Mouse (Mus musculus) embryonic facial prominence, embryonic 14.5 days (tissue): Measurements from ENCODE around the gene Apol10b. TPM values are rescaled to one million over a fixed set of nuclear protein-coding genes. Genes with fewer than 3 reads are reported as not detected.

Experiments
- ATAC-seq: fragments of 200-750 bp; cut with Nextera tagmentation; 2 replicates; pipeline ENCODE4 v1.8.0; 2017; ENCODE audit warnings: low read depth, moderate number of reproducible peaks, moderate TSS enrichment
- DNase-seq: peaks from one replicate; pipeline ENCODE4 v3.0.0-alpha.2; 2015; ENCODE audit warnings: low spot score
- H3K27ac ChIP-seq: fragments of 300-500 bp; sonication (generic); replicated peaks from 2 replicates; pipeline ENCODE4 v1.5.1; 2014; ENCODE audit warnings: low read depth, mild to moderate bottlenecking, low read length, moderate library complexity
- H3K27me3 ChIP-seq: fragments of 300-500 bp; sonication (generic); replicated peaks from 2 replicates; pipeline ENCODE4 v1.6.1; 2014; ENCODE audit warnings: low read length; ENCODE audit not compliant: control insufficient read depth, insufficient read depth
- H3K36me3 ChIP-seq: fragments of 300-500 bp; sonication (generic); 2 replicates; pipeline ENCODE4 v1.6.1; 2014; ENCODE audit warnings: low read length, mixed read lengths; ENCODE audit not compliant: control insufficient read depth, insufficient read depth
- H3K4me1 ChIP-seq: fragments of 300-500 bp; sonication (generic); 2 replicates; pipeline ENCODE4 v1.6.1; 2014; ENCODE audit warnings: antibody characterized with exemption, low read length; ENCODE audit not compliant: control insufficient read depth, insufficient read depth
- H3K4me2 ChIP-seq: fragments of 300-500 bp; sonication (generic); 2 replicates; pipeline ENCODE4 v1.6.1; 2014; ENCODE audit warnings: low read depth, mild to moderate bottlenecking, low read length, moderate library complexity, mixed read lengths
- H3K4me3 ChIP-seq: fragments of 300-500 bp; sonication (generic); 2 replicates; pipeline ENCODE4 v1.5.1; 2014; ENCODE audit warnings: low read depth, mild to moderate bottlenecking, low read length
- H3K9ac ChIP-seq: fragments of 300-500 bp; sonication (generic); 2 replicates; pipeline ENCODE4 v1.6.1; 2014; ENCODE audit warnings: low read depth, mild to moderate bottlenecking, low read length, moderate library complexity, mixed read lengths
- H3K9me3 ChIP-seq: fragments of 300-500 bp; sonication (generic); 2 replicates; pipeline ENCODE4 v1.6.1; 2016; ENCODE audit warnings: low read length; ENCODE audit not compliant: control insufficient read depth
- WGBS: fragments of 180-500 bp; shearing (Covaris S2); extraction: QIAGEN DNeasy Blood & Tissue Kit; methylation state at CpG from one replicate; pipeline ENCODE4 v1.1.7; 2014; 5-methylcytosine and 5-hydroxymethylcytosine counted together
- polyA plus RNA-seq: library from polyadenylated mRNA; unstranded; fragments of >200 nt; fragmentation: Nextera tagmentation; extraction: Ambion mirVana; gene quantifications from 2 replicates; pipeline ENCODE4 v1.2.1, GENCODE M21; 2014

The Apol10b gene
- polyA plus RNA-seq, 1 experiment from 2014 or later, result 0.14 TPM

- Histone ChIP-seq H3K4me1 (no peaks in the 10 kb centered on the region), H3K9me3 (no peaks in the 10 kb centered on the region), H3K36me3 (no peaks in the 10 kb centered on the region), H3K4me2 (no peak overlapping the region), H3K27ac (no peak overlapping the region), H3K4me3 (no peak overlapping the region), H3K9ac (no peak overlapping the region), H3K27me3 (no peaks in the 10 kb centered on the region)
- ATAC-seq, result no peak
- DNase-seq, result no peak
- 64% methylated on average over 1 of the region's 1 CpGs for WGBS
These were observed 2.4 kb downstream of the Apol10b start for GRCm38 (mm10) chr15:77593557-77593956.

GRCm38 (mm10) chr15:77590881-77591280 is 5.0 kb downstream of the Apol10b start:
- no peak for DNase-seq
- 52% methylated on average over 2 of the region's 2 CpGs for WGBS

GRCm38 (mm10) chr15:77588981-77589380 is 6.9 kb downstream of the Apol10b start:
- no peak overlapping the region for H3K27ac ChIP-seq
- no peaks in the 10 kb centered on the region for H3K4me1 ChIP-seq
- H3K9ac ChIP-seq, result no peak overlapping the region
- H3K4me3 ChIP-seq, result no peak overlapping the region
- no peak for ATAC-seq
- no peak overlapping the region for H3K4me2 ChIP-seq
- no peak for DNase-seq
- peaks cover 2% of the 10 kb centered on the region for H3K9me3 ChIP-seq
- no peaks in the 10 kb centered on the region for H3K27me3 ChIP-seq
- H3K36me3 ChIP-seq, result no peaks in the 10 kb centered on the region

More at GRCm38 (mm10) chr15:77590881-77591280, 5.0 kb downstream of the Apol10b start:
- H3K4me1 ChIP-seq, result no peaks in the 10 kb centered on the region
- ATAC-seq, result no peak
- no peak overlapping the region for H3K27ac ChIP-seq
- H3K27me3 ChIP-seq, result no peaks in the 10 kb centered on the region
- no peak overlapping the region for H3K4me3 ChIP-seq
- no peak overlapping the region for H3K4me2 ChIP-seq
- H3K9ac ChIP-seq, result no peak overlapping the region
- H3K36me3 ChIP-seq, result no peaks in the 10 kb centered on the region
- no peaks in the 10 kb centered on the region for H3K9me3 ChIP-seq

DNA sequence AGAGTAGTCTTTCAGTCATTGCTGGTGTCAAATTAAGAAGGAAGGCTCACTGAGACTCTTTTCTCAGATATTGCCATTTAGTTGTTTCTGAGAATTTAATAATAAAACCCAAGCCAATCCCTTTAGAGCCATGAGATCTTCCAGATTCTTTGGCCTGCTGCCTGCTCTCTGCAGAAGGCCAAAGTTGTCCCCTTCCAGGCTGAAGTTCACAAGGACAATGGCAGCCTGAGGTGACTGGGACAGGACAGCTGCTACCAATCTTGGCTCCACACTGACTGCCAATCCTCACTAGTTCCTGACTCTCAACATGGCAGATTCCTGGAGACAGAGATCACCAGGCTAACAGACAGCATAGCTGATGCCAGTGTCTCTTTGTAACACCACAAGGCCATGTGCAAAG is 8.9 kb downstream of the Apol10b start:
- H3K27me3 ChIP-seq, result no peaks in the 10 kb centered on the region
- H3K9me3 ChIP-seq, result peaks cover 8% of the 10 kb centered on the region
- H3K27ac ChIP-seq, result no peak overlapping the region
- no peaks in the 10 kb centered on the region for H3K36me3 ChIP-seq
- DNase-seq, result no peak
- H3K4me2 ChIP-seq, result no peak overlapping the region
- ATAC-seq, result no peak
- no peaks in the 10 kb centered on the region for H3K4me1 ChIP-seq
- H3K9ac ChIP-seq, result no peak overlapping the region
- H3K4me3 ChIP-seq, result no peak overlapping the region

DNA sequence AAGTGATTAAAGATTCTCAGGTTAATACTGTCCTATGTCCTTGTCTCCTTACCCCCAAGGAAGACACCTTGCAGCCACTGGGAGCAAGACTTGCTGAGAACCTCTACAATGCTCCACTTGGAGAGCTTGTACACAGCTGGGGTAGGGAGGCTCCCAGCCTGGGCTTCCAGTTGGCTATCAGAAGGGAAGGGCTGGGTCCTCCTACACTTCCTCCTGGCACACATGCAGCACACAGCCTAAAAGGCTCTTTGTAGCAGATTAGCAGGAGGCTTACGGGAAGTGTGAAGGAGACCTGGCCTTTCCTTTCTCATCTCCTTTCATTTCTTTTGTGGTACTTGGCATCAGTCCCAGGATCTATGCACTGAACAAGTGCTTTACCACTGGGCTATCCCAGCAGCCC is 14.2 kb downstream of the Apol10b start:
- Histone ChIP-seq H3K36me3 (no peaks in the 10 kb centered on the region), H3K4me3 (no peak overlapping the region), H3K4me1 (no peaks in the 10 kb centered on the region), H3K9me3 (peaks cover 8% of the 10 kb centered on the region), H3K4me2 (no peak overlapping the region), H3K9ac (no peak overlapping the region), H3K27me3 (no peaks in the 10 kb centered on the region), H3K27ac (no peak overlapping the region)
- peak; percentile 61 for DNase-seq
- WGBS, result 61% methylated on average over 1 of the region's 1 CpGs
- peak; percentile 72; the same call in 1 of the 2 replicates for ATAC-seq

DNA sequence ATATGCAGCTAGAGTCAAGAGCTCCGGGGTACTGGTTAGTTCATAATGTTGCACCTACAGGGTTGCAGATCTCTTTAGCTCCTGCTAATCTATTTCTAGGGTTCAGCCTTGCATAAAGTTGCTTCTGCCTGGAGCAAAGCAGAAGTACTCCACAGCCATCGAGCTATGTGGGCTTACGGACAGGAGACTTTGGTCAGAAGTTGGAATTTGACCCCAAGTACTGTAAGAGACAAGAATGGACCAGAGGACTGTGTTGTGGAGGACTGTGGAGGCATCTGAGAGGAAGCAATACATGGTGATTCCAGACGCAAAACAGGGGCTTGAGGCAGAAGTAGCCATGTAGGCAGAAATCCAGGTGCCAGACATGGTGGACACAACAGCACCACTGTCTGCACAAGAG is 16.6 kb downstream of the Apol10b start:
- H3K4me2 ChIP-seq, result no peak overlapping the region
- no peak overlapping the region for H3K4me3 ChIP-seq
- peaks cover 8% of the 10 kb centered on the region for H3K9me3 ChIP-seq
- no peak overlapping the region for H3K27ac ChIP-seq
- ATAC-seq (no peak), DNase-seq (no peak)
- H3K27me3 ChIP-seq, result no peaks in the 10 kb centered on the region
- H3K4me1 ChIP-seq, result no peaks in the 10 kb centered on the region
- H3K9ac ChIP-seq, result no peak overlapping the region
- 94% methylated on average over 4 of the region's 4 CpGs for WGBS
- H3K36me3 ChIP-seq, result no peaks in the 10 kb centered on the region

DNA sequence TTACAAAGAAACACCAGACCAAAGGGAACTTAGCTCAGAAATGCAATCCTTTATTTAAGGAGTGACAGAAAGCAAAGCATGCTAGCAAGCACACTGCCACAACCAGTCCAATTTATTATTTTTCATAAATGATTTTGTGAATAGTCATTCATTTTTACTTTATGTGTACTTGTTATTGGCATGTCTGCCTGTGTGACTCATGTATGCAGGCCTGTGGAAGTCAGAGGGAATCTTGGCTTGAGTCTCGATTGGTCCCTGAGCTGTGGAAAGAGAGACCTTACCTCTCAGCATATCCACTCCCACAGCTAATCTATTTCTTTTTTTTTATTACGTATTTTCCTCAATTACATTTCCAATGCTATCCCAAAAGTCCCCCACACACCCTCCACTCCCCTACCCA is 17.1 kb downstream of the Apol10b start:
- no peaks in the 10 kb centered on the region for H3K4me1 ChIP-seq
- no peak overlapping the region for H3K9ac ChIP-seq
- H3K36me3 ChIP-seq, result no peaks in the 10 kb centered on the region
- 84% methylated on average over 2 of the region's 2 CpGs for WGBS
- H3K4me3 ChIP-seq, result no peak overlapping the region
- H3K27me3 ChIP-seq, result no peaks in the 10 kb centered on the region
- DNase-seq (no peak), ATAC-seq (no peak)
- no peak overlapping the region for H3K4me2 ChIP-seq
- no peak overlapping the region for H3K27ac ChIP-seq
- H3K9me3 ChIP-seq, result peaks cover 4% of the 10 kb centered on the region

GRCm38 (mm10) chr15:77563219-77563618 is 32.7 kb downstream of the Apol10b start:
- ATAC-seq, result no peak
- no peak overlapping the region for H3K4me3 ChIP-seq
- DNase-seq, result no peak
- no peaks in the 10 kb centered on the region for H3K4me1 ChIP-seq
- H3K9ac ChIP-seq, result no peak overlapping the region
- H3K36me3 ChIP-seq, result no peaks in the 10 kb centered on the region
- H3K4me2 ChIP-seq, result no peak overlapping the region
- no peaks in the 10 kb centered on the region for H3K27me3 ChIP-seq
- no peak overlapping the region for H3K27ac ChIP-seq
- no peaks in the 10 kb centered on the region for H3K9me3 ChIP-seq

DNA sequence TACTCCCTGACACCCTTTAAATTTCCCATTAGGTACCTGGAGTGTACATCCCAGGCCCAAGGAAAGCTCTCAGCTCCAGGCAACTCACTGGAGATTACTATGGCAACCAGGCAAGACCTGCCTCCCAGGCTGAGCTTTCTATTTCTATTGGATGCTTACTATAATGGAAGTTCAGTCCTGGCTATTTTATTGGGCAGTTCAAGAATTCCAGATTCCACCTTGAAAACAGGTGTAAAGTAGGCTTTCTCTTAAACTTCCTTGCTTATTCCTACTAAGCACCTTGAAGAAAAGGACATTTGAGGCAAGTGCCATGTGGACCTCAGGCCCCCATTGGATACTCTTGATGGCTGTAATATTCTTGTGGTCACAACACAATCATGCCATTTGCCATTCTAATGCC is 34.1 kb downstream of the Apol10b start, which contains the start of gene 1700025B11Rik:
TSS of gene 1700025B11Rik (minus strand) at position 101 of the 400 bp plus-strand sequence.
- DNase-seq (no peak), ATAC-seq (no peak)
- Histone ChIP-seq H3K4me3 (no peak within 1 kb of the TSS), H3K9me3 (no peaks in the 10 kb centered on the region), H3K4me1 (no peaks in the 10 kb centered on the region), H3K27me3 (no peaks in the 10 kb centered on the region), H3K9ac (no peak within 1 kb of the TSS), H3K4me2 (no peak within 1 kb of the TSS), H3K36me3 (no peaks in the 10 kb centered on the region), H3K27ac (no peak within 1 kb of the TSS)
